Mouse (Mus musculus): ENCODE data around the gene Ncor2. TPM values are rescaled to one million over a fixed set of nuclear protein-coding genes. Genes with fewer than 3 reads are reported as not detected.
A peak's percentile ranks its signal among the peaks of the same experiment; 100 is the strongest.

The Ncor2 gene
- polyA plus RNA-seq, 1 experiment from 2014 or later: 21.2 TPM

DNA sequence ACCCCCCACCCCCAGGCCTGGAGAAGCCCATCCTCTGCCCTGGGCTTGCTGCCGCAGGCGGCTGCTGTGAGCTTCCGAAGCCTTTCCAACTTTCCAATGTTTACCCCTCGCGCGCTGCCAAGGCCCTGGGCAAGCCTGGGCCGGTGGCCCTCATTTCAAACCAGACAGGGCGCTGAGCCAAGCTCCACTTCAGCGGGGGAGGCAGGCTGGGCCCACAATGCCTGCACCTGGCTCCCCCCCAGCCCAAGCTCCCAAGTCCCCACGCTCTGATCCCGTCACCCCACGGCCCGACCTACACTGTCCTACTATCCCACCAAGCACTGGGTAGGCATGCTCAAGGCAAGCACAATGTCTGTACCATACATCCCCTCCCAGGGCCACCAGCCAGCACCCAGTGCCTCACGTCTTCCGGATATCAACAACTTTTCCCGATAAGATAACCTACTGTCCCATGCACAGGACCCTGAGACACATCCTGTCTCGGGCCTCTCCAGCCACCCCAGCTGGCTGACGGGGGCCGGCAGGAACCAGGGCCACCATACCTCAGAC lies 38.8 kb downstream of the Ncor2 start:
- Histone ChIP-seq H3K9ac (ENCODE audit: low read depth, low read length) (peak overlapping the region; percentile 57), H3K4me1 (replicated peaks; ENCODE audit: control insufficient read depth, insufficient read depth, low read length) (peaks cover 50% of the 10 kb centered on the region), H3K4me2 (replicated peaks; ENCODE audit: low read depth, low read length) (peak overlapping the region; percentile 46), H3K9me3 (ENCODE audit: control insufficient read depth, low read length) (no peaks in the 10 kb centered on the region), H3K36me3 (ENCODE audit: control insufficient read depth, insufficient read depth, low read length) (no peaks in the 10 kb centered on the region), H3K27ac (ENCODE audit: low read depth, low read length) (peak overlapping the region; percentile 99), H3K27me3 (ENCODE audit: control insufficient read depth, insufficient read depth, low read length) (no peaks in the 10 kb centered on the region), H3K4me3 (ENCODE audit: low read depth, low read length) (0 out of 2 replicates have a peak overlapping the region, but pooled peaks have one; percentile 1)
- 77% methylated on average over 16 of the region's 19 CpGs for WGBS
- no peak for DNase-seq (ENCODE audit: low spot score)
- no peak for ATAC-seq (ENCODE audit: low FRiP score)

GRCm38 (mm10) chr5:125139669-125140068 lies 39.4 kb downstream of the Ncor2 start:
- DNase-seq (ENCODE audit: low spot score) (no peak), ATAC-seq (ENCODE audit: low FRiP score) (no peak)
- Histone ChIP-seq H3K9me3 (ENCODE audit: control insufficient read depth, low read length) (no peaks in the 10 kb centered on the region), H3K27me3 (ENCODE audit: control insufficient read depth, insufficient read depth, low read length) (no peaks in the 10 kb centered on the region), H3K27ac (ENCODE audit: low read depth, low read length) (0 out of 2 replicates have a peak overlapping the region, but pooled peaks have one; percentile 18), H3K4me2 (replicated peaks; ENCODE audit: low read depth, low read length) (no peak overlapping the region), H3K4me3 (ENCODE audit: low read depth, low read length) (no peak overlapping the region), H3K4me1 (replicated peaks; ENCODE audit: control insufficient read depth, insufficient read depth, low read length) (peaks cover 51% of the 10 kb centered on the region), H3K36me3 (ENCODE audit: control insufficient read depth, insufficient read depth, low read length) (no peaks in the 10 kb centered on the region), H3K9ac (ENCODE audit: low read depth, low read length) (no peak overlapping the region)
- 93% methylated on average over 5 of the region's 5 CpGs for WGBS

DNA sequence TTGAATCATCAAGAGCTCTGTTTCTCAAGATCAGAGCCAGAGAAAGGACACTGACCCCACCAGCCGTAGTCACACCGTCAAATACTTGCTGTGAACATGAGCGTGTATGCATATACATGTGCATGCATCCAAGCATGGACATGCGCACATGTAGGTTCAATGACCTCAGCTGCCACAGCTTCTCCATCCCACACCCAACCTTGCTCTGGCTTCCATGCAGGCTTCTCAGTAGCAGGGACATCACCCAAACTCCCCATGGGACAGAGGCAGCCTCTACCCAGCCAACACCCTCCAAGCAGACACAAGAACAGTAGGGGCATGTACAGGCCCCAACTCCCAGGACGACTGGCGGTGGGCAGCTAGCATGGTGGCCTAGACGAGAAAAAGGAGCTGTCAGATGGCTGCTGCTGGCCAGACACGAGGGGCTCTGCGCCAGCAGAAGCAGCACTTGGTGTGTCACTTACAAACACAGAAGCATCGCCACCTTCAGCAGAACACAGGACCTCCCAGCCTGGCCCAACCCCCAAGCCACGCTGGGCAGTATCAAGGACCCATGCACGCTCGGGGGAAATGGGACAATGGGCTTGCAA lies 40.1 kb downstream of the Ncor2 start:
- Histone ChIP-seq H3K36me3 (ENCODE audit: control insufficient read depth, insufficient read depth, low read length) (no peaks in the 10 kb centered on the region), H3K27ac (ENCODE audit: low read depth, low read length) (no peak overlapping the region), H3K4me3 (ENCODE audit: low read depth, low read length) (no peak overlapping the region), H3K9me3 (ENCODE audit: control insufficient read depth, low read length) (no peaks in the 10 kb centered on the region), H3K4me1 (replicated peaks; ENCODE audit: control insufficient read depth, insufficient read depth, low read length) (peaks cover 58% of the 10 kb centered on the region), H3K27me3 (ENCODE audit: control insufficient read depth, insufficient read depth, low read length) (no peaks in the 10 kb centered on the region), H3K4me2 (replicated peaks; ENCODE audit: low read depth, low read length) (no peak overlapping the region), H3K9ac (ENCODE audit: low read depth, low read length) (no peak overlapping the region)
- WGBS: 85% methylated on average over 13 of the region's 13 CpGs
- DNase-seq (ENCODE audit: low spot score) (no peak), ATAC-seq (ENCODE audit: low FRiP score) (no peak)

- Histone ChIP-seq H3K36me3 (ENCODE audit: control insufficient read depth, insufficient read depth, low read length) (no peaks in the 10 kb centered on the region), H3K4me3 (ENCODE audit: low read depth, low read length) (no peak overlapping the region), H3K9me3 (ENCODE audit: control insufficient read depth, low read length) (no peaks in the 10 kb centered on the region), H3K27me3 (ENCODE audit: control insufficient read depth, insufficient read depth, low read length) (no peaks in the 10 kb centered on the region), H3K4me2 (replicated peaks; ENCODE audit: low read depth, low read length) (no peak overlapping the region), H3K9ac (ENCODE audit: low read depth, low read length) (no peak overlapping the region), H3K4me1 (replicated peaks; ENCODE audit: control insufficient read depth, insufficient read depth, low read length) (peaks cover 59% of the 10 kb centered on the region), H3K27ac (ENCODE audit: low read depth, low read length) (0 out of 2 replicates have a peak overlapping the region, but pooled peaks have one; percentile 25)
- no peak for ATAC-seq (ENCODE audit: low FRiP score)
- DNase-seq (ENCODE audit: low spot score): no peak
- WGBS: 93% methylated on average over 18 of the region's 18 CpGs
Observed at GRCm38 (mm10) chr5:125137672-125138285, 41.2 kb downstream of the Ncor2 start.

DNA sequence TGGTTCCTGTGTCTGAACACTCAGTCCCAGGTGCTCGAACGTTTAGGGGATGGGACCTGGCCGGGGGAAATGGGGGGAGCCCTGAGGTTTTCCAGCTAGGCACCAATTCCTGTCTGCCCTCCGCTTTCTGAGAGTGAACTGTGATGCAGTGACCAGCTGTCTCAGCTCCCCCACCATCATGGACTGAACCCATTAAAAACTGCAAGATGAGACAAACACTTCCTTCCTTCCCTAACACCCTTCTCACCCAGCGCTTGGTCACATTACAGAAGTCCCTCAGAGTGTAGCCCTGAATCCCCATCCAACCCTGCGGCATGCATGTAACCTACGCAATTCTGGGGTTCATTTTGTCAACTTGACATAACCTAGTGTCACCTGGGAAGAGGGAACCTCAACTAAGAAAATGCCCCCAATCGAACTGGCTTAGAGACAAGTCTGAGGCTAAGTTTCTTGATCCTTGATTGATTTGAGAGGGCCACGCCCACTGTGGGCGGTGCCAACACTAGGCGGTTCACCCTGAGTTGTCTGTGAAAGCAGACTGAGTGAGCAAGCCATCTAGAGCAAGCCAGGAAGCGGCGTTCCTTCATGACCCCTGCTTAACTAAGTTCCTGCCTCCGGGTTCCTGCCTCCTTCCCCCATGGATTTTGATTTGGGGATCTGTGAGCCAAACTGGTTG lies 41.9 kb downstream of the Ncor2 start:
- no peak for ATAC-seq (ENCODE audit: low FRiP score)

GRCm38 (mm10) chr5:125136296-125136995 lies 42.6 kb downstream of the Ncor2 start:
- no peak overlapping the region for H3K27ac ChIP-seq (ENCODE audit: low read depth, low read length)
- H3K27me3 ChIP-seq (ENCODE audit: control insufficient read depth, insufficient read depth, low read length): no peaks in the 10 kb centered on the region
- no peak overlapping the region for H3K9ac ChIP-seq (ENCODE audit: low read depth, low read length)
- DNase-seq (ENCODE audit: low spot score) (no peak), ATAC-seq (ENCODE audit: low FRiP score) (no peak)
- no peaks in the 10 kb centered on the region for H3K9me3 ChIP-seq (ENCODE audit: control insufficient read depth, low read length)
- H3K4me2 ChIP-seq (replicated peaks; ENCODE audit: low read depth, low read length): no peak overlapping the region
- no peak overlapping the region for H3K4me3 ChIP-seq (ENCODE audit: low read depth, low read length)
- H3K36me3 ChIP-seq (ENCODE audit: control insufficient read depth, insufficient read depth, low read length): no peaks in the 10 kb centered on the region
- peaks cover 53% of the 10 kb centered on the region for H3K4me1 ChIP-seq (replicated peaks; ENCODE audit: control insufficient read depth, insufficient read depth, low read length)
- 60% methylated on average over 5 of the region's 5 CpGs for WGBS

More for the DNA sequence above, 41.9 kb downstream of the Ncor2 start:
- H3K36me3 ChIP-seq (ENCODE audit: control insufficient read depth, insufficient read depth, low read length): no peaks in the 10 kb centered on the region
- peak; percentile 52 for DNase-seq (ENCODE audit: low spot score)
- 0 out of 2 replicates have a peak overlapping the region, but pooled peaks have one; percentile 25 for H3K27ac ChIP-seq (ENCODE audit: low read depth, low read length)
- H3K9ac ChIP-seq (ENCODE audit: low read depth, low read length): no peak overlapping the region
- H3K4me2 ChIP-seq (replicated peaks; ENCODE audit: low read depth, low read length): no peak overlapping the region
- H3K27me3 ChIP-seq (ENCODE audit: control insufficient read depth, insufficient read depth, low read length): no peaks in the 10 kb centered on the region
- H3K9me3 ChIP-seq (ENCODE audit: control insufficient read depth, low read length): no peaks in the 10 kb centered on the region
- 54% methylated on average over 14 of the region's 14 CpGs for WGBS
- H3K4me3 ChIP-seq (ENCODE audit: low read depth, low read length): no peak overlapping the region
- peaks cover 57% of the 10 kb centered on the region for H3K4me1 ChIP-seq (replicated peaks; ENCODE audit: control insufficient read depth, insufficient read depth, low read length)

GRCm38 (mm10) chr5:125134795-125135468 lies 44.1 kb downstream of the Ncor2 start:
- Histone ChIP-seq H3K36me3 (ENCODE audit: control insufficient read depth, insufficient read depth, low read length) (no peaks in the 10 kb centered on the region), H3K4me1 (replicated peaks; ENCODE audit: control insufficient read depth, insufficient read depth, low read length) (peaks cover 45% of the 10 kb centered on the region), H3K9me3 (ENCODE audit: control insufficient read depth, low read length) (no peaks in the 10 kb centered on the region), H3K9ac (ENCODE audit: low read depth, low read length) (no peak overlapping the region), H3K4me2 (replicated peaks; ENCODE audit: low read depth, low read length) (no peak overlapping the region), H3K27ac (ENCODE audit: low read depth, low read length) (peak overlapping the region; percentile 80), H3K4me3 (ENCODE audit: low read depth, low read length) (no peak overlapping the region), H3K27me3 (ENCODE audit: control insufficient read depth, insufficient read depth, low read length) (no peaks in the 10 kb centered on the region)
- DNase-seq (ENCODE audit: low spot score): peak; percentile 87
- ATAC-seq (ENCODE audit: low FRiP score): peak; percentile 84
- WGBS: 14% methylated on average over 11 of the region's 11 CpGs

DNA sequence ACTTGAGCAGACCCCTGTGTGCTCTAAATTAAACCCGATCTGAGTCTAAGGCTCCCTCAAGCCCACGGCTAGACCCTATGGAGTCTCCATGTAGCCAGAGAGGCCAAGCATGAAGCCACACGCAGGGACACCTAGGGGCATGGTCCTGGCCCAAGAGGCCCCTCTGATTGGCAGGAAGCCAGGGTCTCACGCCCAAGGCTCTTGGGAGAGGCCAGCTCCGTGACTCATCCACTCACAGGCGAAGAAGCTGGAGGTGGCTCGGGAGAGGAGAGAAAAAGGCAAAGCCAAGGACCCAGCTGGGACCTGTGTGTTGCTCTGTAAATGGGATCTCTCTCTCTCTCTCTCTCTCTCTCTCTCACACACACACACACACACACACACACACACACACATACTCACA lies 44.6 kb downstream of the Ncor2 start:
- 29% methylated on average over 7 of the region's 7 CpGs for WGBS
- Histone ChIP-seq H3K9me3 (ENCODE audit: control insufficient read depth, low read length) (no peaks in the 10 kb centered on the region), H3K4me2 (replicated peaks; ENCODE audit: low read depth, low read length) (no peak overlapping the region), H3K9ac (ENCODE audit: low read depth, low read length) (no peak overlapping the region), H3K4me1 (replicated peaks; ENCODE audit: control insufficient read depth, insufficient read depth, low read length) (peaks cover 44% of the 10 kb centered on the region), H3K36me3 (ENCODE audit: control insufficient read depth, insufficient read depth, low read length) (no peaks in the 10 kb centered on the region), H3K27ac (ENCODE audit: low read depth, low read length) (peak overlapping the region; percentile 80), H3K27me3 (ENCODE audit: control insufficient read depth, insufficient read depth, low read length) (no peaks in the 10 kb centered on the region), H3K4me3 (ENCODE audit: low read depth, low read length) (no peak overlapping the region)
- peak; percentile 55 for DNase-seq (ENCODE audit: low spot score)
- ATAC-seq (ENCODE audit: low FRiP score): peak; percentile 45
